Mouse (Mus musculus): Measurements from ENCODE around the gene Nexn. TPM values are rescaled to one million over a fixed set of nuclear protein-coding genes. Genes with fewer than 3 reads are reported as not detected.
"Not testable (repeated sequence)": the region's sequence is repeated elsewhere in the genome, so short reads cannot be mapped to it uniquely, and the experiment has no call there.

Nexn gene
- polyA plus RNA-seq (2015; fragmentation: Nextera tagmentation; extraction: Ambion mirVana) = 196 and 326 TPM in 2 replicates

- Histone ChIP-seq H3K4me3 (peak within 1 kb of the TSS; percentile 73), H3K4me2 (peak within 1 kb of the TSS; percentile 80), H3K4me1 (replicated peaks) (peaks cover 37% of the 10 kb centered on the region), H3K9me3 (replicated peaks) (no peaks in the 10 kb centered on the region), H3K27ac (peak within 1 kb of the TSS; percentile 99), H3K27me3 (no peaks in the 10 kb centered on the region), H3K36me3 (no peaks in the 10 kb centered on the region), H3K9ac (peak within 1 kb of the TSS; percentile 90)
- peak; percentile 12; the same call in 1 of the 2 replicates for ATAC-seq (replicated peaks; ENCODE audit: insufficient number of reproducible peaks, insufficient read depth, low FRiP score, low read depth)
- WGBS = 3% methylated on average over 13 of the region's 13 CpGs
These were observed at the start of gene Nexn for GRCm38 (mm10) chr3:152266036-152266421. Nexn (minus strand) TSS chr3:152266350.

- Histone ChIP-seq H3K9me3 (replicated peaks) (no peaks in the 10 kb centered on the region), H3K9ac (no peak overlapping the region), H3K4me2 (no peak overlapping the region), H3K4me1 (replicated peaks) (peaks cover 13% of the 10 kb centered on the region), H3K36me3 (peaks cover 12% of the 10 kb centered on the region), H3K27me3 (no peaks in the 10 kb centered on the region), H3K27ac (peak overlapping the region; percentile 37; the same call in 1 of the 2 replicates), H3K4me3 (no peak overlapping the region)
- peak; percentile 87 for ATAC-seq (replicated peaks; ENCODE audit: insufficient number of reproducible peaks, insufficient read depth, low FRiP score, low read depth)
- WGBS = 7% methylated on average over 7 of the region's 7 CpGs
These were observed 49.5 kb upstream of the Nexn start for GRCm38 (mm10) chr3:152315613-152316012.

GRCm38 (mm10) chr3:152314666-152315065, 48.5 kb upstream of the Nexn start:
- H3K4me2 ChIP-seq; H3K27me3 ChIP-seq; H3K36me3 ChIP-seq; H3K9ac ChIP-seq; H3K9me3 ChIP-seq (replicated peaks); ATAC-seq (replicated peaks; ENCODE audit: insufficient number of reproducible peaks, insufficient read depth, low FRiP score, low read depth); H3K27ac ChIP-seq; H3K4me3 ChIP-seq: not testable (repeated sequence)
- peaks cover 21% of the 10 kb centered on the region for H3K4me1 ChIP-seq (replicated peaks)
- 79% methylated on average over 14 of the region's 14 CpGs for WGBS

- WGBS = 57% methylated on average over 9 of the region's 9 CpGs
- Histone ChIP-seq H3K36me3 (peaks cover 7% of the 10 kb centered on the region), H3K9ac (peak overlapping the region; percentile 19; the same call in 1 of the 2 replicates), H3K4me2 (peak overlapping the region; percentile 22; the same call in 1 of the 2 replicates), H3K27ac (peak overlapping the region; percentile 94), H3K27me3 (no peaks in the 10 kb centered on the region), H3K9me3 (replicated peaks) (no peaks in the 10 kb centered on the region), H3K4me3 (no peak overlapping the region), H3K4me1 (replicated peaks) (peaks cover 62% of the 10 kb centered on the region)
- ATAC-seq (replicated peaks; ENCODE audit: insufficient number of reproducible peaks, insufficient read depth, low FRiP score, low read depth) = 0 out of 2 replicates have a peak, but pooled peaks have one; percentile 29
These were observed 43.1 kb upstream of the Nexn start for GRCm38 (mm10) chr3:152309250-152309645.

GRCm38 (mm10) chr3:152308485-152309249, 42.5 kb upstream of the Nexn start:
- WGBS = 8% methylated on average over 10 of the region's 10 CpGs
- Histone ChIP-seq H3K4me3 (no peak overlapping the region), H3K27ac (peak overlapping the region; percentile 94), H3K36me3 (peaks cover 7% of the 10 kb centered on the region), H3K9me3 (replicated peaks) (no peaks in the 10 kb centered on the region), H3K4me2 (peak overlapping the region; percentile 22; the same call in 1 of the 2 replicates), H3K27me3 (no peaks in the 10 kb centered on the region), H3K4me1 (replicated peaks) (peaks cover 63% of the 10 kb centered on the region), H3K9ac (peak overlapping the region; percentile 19; the same call in 1 of the 2 replicates)
- ATAC-seq (replicated peaks; ENCODE audit: insufficient number of reproducible peaks, insufficient read depth, low FRiP score, low read depth) = peak; percentile 62

GRCm38 (mm10) chr3:152305971-152306370, 39.8 kb upstream of the Nexn start:
- H3K9ac ChIP-seq = peak overlapping the region; percentile 25; the same call in 1 of the 2 replicates
- H3K4me3 ChIP-seq = no peak overlapping the region
- peaks cover under 1% of the 10 kb centered on the region; the same call in 1 of the 2 replicates for H3K36me3 ChIP-seq
- no peaks in the 10 kb centered on the region for H3K27me3 ChIP-seq
- H3K9me3 ChIP-seq (replicated peaks) = no peaks in the 10 kb centered on the region
- H3K4me1 ChIP-seq (replicated peaks) = peaks cover 61% of the 10 kb centered on the region
- peak overlapping the region; percentile 96 for H3K27ac ChIP-seq
- no peak overlapping the region for H3K4me2 ChIP-seq
- 55% methylated on average over 4 of the region's 4 CpGs for WGBS
- no peak for ATAC-seq (replicated peaks; ENCODE audit: insufficient number of reproducible peaks, insufficient read depth, low FRiP score, low read depth)

DNA sequence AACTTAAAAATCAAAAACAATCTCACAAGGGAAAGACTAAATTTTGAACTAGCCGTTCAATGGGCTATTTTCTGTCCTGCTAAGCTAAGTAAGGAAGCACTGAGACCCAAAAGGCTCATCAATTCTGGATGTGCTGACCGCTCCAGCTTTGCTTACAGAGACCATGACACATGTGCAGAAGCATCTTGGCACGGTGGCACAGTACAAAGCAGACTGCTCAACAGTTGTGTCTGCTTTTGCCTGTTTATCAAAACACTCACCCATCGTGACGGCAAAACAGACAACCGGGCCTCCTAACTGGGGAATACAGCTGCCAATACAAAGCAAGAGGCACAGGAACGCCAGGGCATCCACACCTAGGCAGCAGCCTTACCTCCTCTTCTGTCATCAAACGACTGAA, 38.9 kb upstream of the Nexn start:
- 0 out of 2 replicates have a peak, but pooled peaks have one; percentile 13 for ATAC-seq (replicated peaks; ENCODE audit: insufficient number of reproducible peaks, insufficient read depth, low FRiP score, low read depth)
- no peak overlapping the region for H3K4me3 ChIP-seq
- WGBS = 35% methylated on average over 8 of the region's 8 CpGs
- H3K9me3 ChIP-seq (replicated peaks) = no peaks in the 10 kb centered on the region
- H3K4me2 ChIP-seq = no peak overlapping the region
- no peak overlapping the region for H3K9ac ChIP-seq
- peak overlapping the region; percentile 96 for H3K27ac ChIP-seq
- H3K36me3 ChIP-seq = peaks cover 5% of the 10 kb centered on the region; the same call in 1 of the 2 replicates
- no peaks in the 10 kb centered on the region for H3K27me3 ChIP-seq
- H3K4me1 ChIP-seq (replicated peaks) = peaks cover 58% of the 10 kb centered on the region

DNA sequence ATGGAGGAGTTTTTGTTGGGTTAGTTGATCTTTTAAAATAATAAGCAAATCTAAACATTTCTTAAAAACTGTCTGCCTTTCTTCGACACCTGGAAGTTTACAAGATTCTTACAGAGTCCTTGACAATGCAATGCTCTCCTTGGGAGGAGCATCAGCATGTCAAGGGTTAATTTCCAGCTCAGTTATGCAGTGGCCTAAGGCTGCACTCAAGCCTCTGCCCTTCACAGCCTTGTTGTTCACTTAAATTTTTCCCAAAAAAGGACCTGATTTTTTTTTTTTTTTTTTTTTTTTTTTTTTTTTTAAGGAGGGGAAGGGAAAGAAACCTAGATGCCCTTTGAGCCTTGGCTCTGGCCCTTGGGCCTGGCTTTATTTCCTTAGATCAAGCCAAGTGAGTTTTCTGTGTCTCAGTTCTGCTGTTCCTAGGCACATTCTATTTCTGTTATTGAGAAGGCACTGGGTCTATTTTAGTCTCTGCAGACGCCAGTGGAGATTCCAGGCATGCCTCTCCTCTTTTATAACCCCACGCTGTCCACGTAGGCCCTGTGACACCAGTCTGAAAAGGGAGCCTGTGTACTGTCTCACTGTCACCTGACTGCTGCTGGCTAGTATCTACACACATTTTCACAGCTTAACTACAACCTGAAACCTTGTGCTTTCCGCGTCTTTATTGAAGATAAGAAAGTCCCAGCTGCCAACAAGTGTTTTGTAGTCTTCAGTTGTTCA, 38.1 kb upstream of the Nexn start:
- no peaks in the 10 kb centered on the region for H3K27me3 ChIP-seq
- H3K9ac ChIP-seq = no peak overlapping the region
- 28% methylated on average over 6 of the region's 6 CpGs for WGBS
- peaks cover 5% of the 10 kb centered on the region; the same call in 1 of the 2 replicates for H3K36me3 ChIP-seq
- no peak overlapping the region for H3K4me3 ChIP-seq
- H3K4me2 ChIP-seq = 0 out of 2 replicates have a peak overlapping the region, but pooled peaks have one; percentile 11
- peak; percentile 84 for ATAC-seq (replicated peaks; ENCODE audit: insufficient number of reproducible peaks, insufficient read depth, low FRiP score, low read depth)
- H3K9me3 ChIP-seq (replicated peaks) = no peaks in the 10 kb centered on the region
- H3K27ac ChIP-seq = peak overlapping the region; percentile 96
- peaks cover 49% of the 10 kb centered on the region for H3K4me1 ChIP-seq (replicated peaks)

- no peak for ATAC-seq (replicated peaks; ENCODE audit: insufficient number of reproducible peaks, insufficient read depth, low FRiP score, low read depth)
- no peaks in the 10 kb centered on the region for H3K27me3 ChIP-seq
- H3K36me3 ChIP-seq = peaks cover 5% of the 10 kb centered on the region; the same call in 1 of the 2 replicates
- H3K27ac ChIP-seq = peak overlapping the region; percentile 96
- no peak overlapping the region for H3K4me3 ChIP-seq
- no peak overlapping the region for H3K4me2 ChIP-seq
- peak overlapping the region; percentile 26; the same call in 1 of the 2 replicates for H3K9ac ChIP-seq
- 50% methylated on average over 9 of the region's 9 CpGs for WGBS
- H3K4me1 ChIP-seq (replicated peaks) = peaks cover 39% of the 10 kb centered on the region
- no peaks in the 10 kb centered on the region for H3K9me3 ChIP-seq (replicated peaks)
These were observed 36.8 kb upstream of the Nexn start for GRCm38 (mm10) chr3:152302991-152303390.

- H3K27ac ChIP-seq = peak overlapping the region; percentile 18; the same call in 1 of the 2 replicates
- H3K9me3 ChIP-seq (replicated peaks) = no peaks in the 10 kb centered on the region
- H3K4me1 ChIP-seq (replicated peaks) = peaks cover 23% of the 10 kb centered on the region
- ATAC-seq (replicated peaks; ENCODE audit: insufficient number of reproducible peaks, insufficient read depth, low FRiP score, low read depth) = no peak
- H3K4me3 ChIP-seq = no peak overlapping the region
- no peak overlapping the region for H3K9ac ChIP-seq
- peaks cover 14% of the 10 kb centered on the region; the same call in 1 of the 2 replicates for H3K36me3 ChIP-seq
- WGBS = 83% methylated on average over 14 of the region's 14 CpGs
- no peaks in the 10 kb centered on the region for H3K27me3 ChIP-seq
- H3K4me2 ChIP-seq = no peak overlapping the region
These were observed 34.5 kb upstream of the Nexn start for GRCm38 (mm10) chr3:152300376-152301337.

All from heart, embryonic 15.5 days (tissue).